Mouse (Mus musculus) thymus, postnatal 4 days (tissue): ENCODE data around the gene Vmn2r25.
A peak's percentile ranks its signal among the peaks of the same experiment; 100 is the strongest.
"Not testable (repeated sequence)": the region's sequence is repeated elsewhere in the genome, so short reads cannot be mapped to it uniquely, and the experiment has no call there.

ENCODE experiments used
- DNase-seq: peaks from one replicate; pipeline ENCODE4 v3.0.0; 2021

Vmn2r25 gene

GRCm38 (mm10) chr6:123853363-123853762 lies at the start of gene Vmn2r25:
Gene Vmn2r25 (minus strand): TSS chr6:123853463.
- not testable (repeated sequence) for DNase-seq

- DNase-seq = no peak
These were observed 33.3 kb downstream of the Vmn2r25 start for GRCm38 (mm10) chr6:123819951-123820350.

- DNase-seq = not testable (repeated sequence)
These were observed 43.0 kb downstream of the Vmn2r25 start for GRCm38 (mm10) chr6:123810291-123810690.

GRCm38 (mm10) chr6:123793746-123794145 lies 59.5 kb downstream of the Vmn2r25 start:
- peak; percentile 6 for DNase-seq

GRCm38 (mm10) chr6:123784857-123785256 lies 68.4 kb downstream of the Vmn2r25 start:
- DNase-seq = no peak

GRCm38 (mm10) chr6:123778579-123778978 lies 74.7 kb downstream of the Vmn2r25 start, which contains the start of gene Vmn2r24:
Gene Vmn2r24 (plus strand): TSS chr6:123778879.
- no peak for DNase-seq
